Mouse (Mus musculus) lung, postnatal 0 days (tissue): ENCODE data around the gene Fam49a. TPM values are rescaled to one million over a fixed set of nuclear protein-coding genes. Genes with fewer than 3 reads are reported as not detected.

Experiments
- ATAC-seq: fragments of 200-750 bp; cut with Nextera tagmentation; 2 replicates; pipeline ENCODE4 v1.8.0; 2017; ENCODE audit warnings: moderate library complexity
- DNase-seq: peaks from one replicate; pipeline ENCODE4 v3.0.0-alpha.2; 2016; ENCODE audit warnings: low spot score
- H3K27ac ChIP-seq: fragments of 300-500 bp; sonication (generic); 2 replicates; pipeline ENCODE4 v1.5.1; 2014; ENCODE audit warnings: antibody characterized with exemption, mild to moderate bottlenecking, low read length, mixed read lengths
- H3K27me3 ChIP-seq: fragments of 300-500 bp; sonication (generic); replicated peaks from 2 replicates; pipeline ENCODE4 v1.6.1; 2014; ENCODE audit warnings: low read length, mixed read lengths; ENCODE audit not compliant: insufficient read depth
- H3K36me3 ChIP-seq: fragments of 300-500 bp; sonication (generic); 2 replicates; pipeline ENCODE4 v1.6.1; 2014; ENCODE audit warnings: low read length, mixed read lengths; ENCODE audit not compliant: insufficient read depth
- H3K4me1 ChIP-seq: fragments of 300-500 bp; sonication (generic); 2 replicates; pipeline ENCODE4 v1.6.1; 2014; ENCODE audit warnings: antibody characterized with exemption, low read depth, low read length, mixed read lengths; ENCODE audit not compliant: insufficient read depth
- H3K4me2 ChIP-seq: fragments of 300-500 bp; sonication (generic); replicated peaks from 2 replicates; pipeline ENCODE4 v1.6.1; 2014; ENCODE audit warnings: low read depth, mild to moderate bottlenecking, low read length, moderate library complexity, mixed read lengths
- H3K4me3 ChIP-seq: fragments of 300-500 bp; sonication (generic); 2 replicates; pipeline ENCODE4 v1.5.1; 2014; ENCODE audit warnings: low read depth, low read length
- H3K9ac ChIP-seq: fragments of 300-500 bp; sonication (generic); replicated peaks from 2 replicates; pipeline ENCODE4 v1.6.1; 2014; ENCODE audit warnings: low read depth, mild to moderate bottlenecking
- H3K9me3 ChIP-seq: fragments of 300-500 bp; sonication (generic); 2 replicates; pipeline ENCODE4 v1.6.1; 2016; ENCODE audit warnings: low read length, mixed read lengths
- CTCF ChIP-seq: IDR thresholded peaks from 2 replicates; pipeline ENCODE4 v1.5.1; 2016; ENCODE audit warnings: antibody characterized with exemption, mild to moderate bottlenecking
- EP300 ChIP-seq: IDR thresholded peaks from 2 replicates; pipeline ENCODE4 v1.6.1; 2016; ENCODE audit warnings: antibody characterized with exemption, mild to moderate bottlenecking, control low read depth
- WGBS: fragments of 180-500 bp; shearing (Covaris S2); extraction: QIAGEN DNeasy Blood & Tissue Kit; methylation state at CpG from one replicate; pipeline ENCODE4 v1.1.7; 2014; 5-methylcytosine and 5-hydroxymethylcytosine counted together
- polyA plus RNA-seq: library from polyadenylated mRNA; unstranded; fragments of >200 nt; fragmentation: Nextera tagmentation; extraction: Ambion mirVana; gene quantifications from 2 replicates; pipeline ENCODE4 v1.2.1, GENCODE M21; 2015

Gene Fam49a
- polyA plus RNA-seq, 1 experiment from 2014 or later: 16.7 TPM

GRCm38 (mm10) chr12:12334486-12334885 lies 72.5 kb downstream of the Fam49a start:
- H3K27ac ChIP-seq: peak overlapping the region; percentile 65
- TF ChIP-seq EP300: peak; percentile 81
- TF ChIP-seq CTCF: no peak
- ATAC-seq (peak; percentile 94), DNase-seq (peak; percentile 76)
- no peaks in the 10 kb centered on the region for H3K36me3 ChIP-seq
- no peak overlapping the region for H3K4me3 ChIP-seq
- no peak overlapping the region for H3K4me2 ChIP-seq
- H3K4me1 ChIP-seq: no peaks in the 10 kb centered on the region
- 61% methylated on average over 5 of the region's 5 CpGs for WGBS
- no peaks in the 10 kb centered on the region for H3K9me3 ChIP-seq
- no peaks in the 10 kb centered on the region for H3K27me3 ChIP-seq
- H3K9ac ChIP-seq: no peak overlapping the region

- H3K9ac ChIP-seq: no peak overlapping the region
- no peak for DNase-seq
- H3K4me3 ChIP-seq: no peak overlapping the region
- H3K27me3 ChIP-seq: no peaks in the 10 kb centered on the region
- no peaks in the 10 kb centered on the region for H3K36me3 ChIP-seq
- H3K4me2 ChIP-seq: no peak overlapping the region
- ATAC-seq: no peak
- no peaks in the 10 kb centered on the region for H3K9me3 ChIP-seq
- no peak overlapping the region for H3K27ac ChIP-seq
- TF ChIP-seq EP300: no peak
- no peak for TF ChIP-seq CTCF
- no peaks in the 10 kb centered on the region for H3K4me1 ChIP-seq
- WGBS: 87% methylated on average over 7 of the region's 7 CpGs
Measured at GRCm38 (mm10) chr12:12335566-12335965, 73.6 kb downstream of the Fam49a start.

DNA sequence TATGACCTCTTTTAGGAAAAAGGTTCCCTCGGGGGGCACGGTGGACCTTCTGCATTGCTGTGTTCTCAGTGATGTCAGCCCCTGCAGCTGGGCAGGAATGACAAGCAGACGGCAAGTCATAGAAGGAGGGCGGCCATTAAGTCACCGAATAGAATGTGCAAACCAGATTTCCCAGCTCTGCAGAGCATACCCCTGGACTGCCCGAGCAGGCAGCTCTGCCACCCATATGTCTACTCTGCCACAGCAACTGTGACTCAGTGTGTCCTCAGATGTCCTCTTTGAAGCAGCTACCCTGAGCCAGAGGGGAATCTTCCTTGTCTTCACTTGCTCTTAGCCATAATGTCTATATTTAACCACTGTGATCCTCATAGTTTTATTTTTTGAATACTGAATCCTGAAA lies 75.4 kb downstream of the Fam49a start:
- WGBS: 86% methylated on average over 6 of the region's 6 CpGs
- DNase-seq (no peak), ATAC-seq (no peak)
- Histone ChIP-seq H3K9me3 (no peaks in the 10 kb centered on the region), H3K4me3 (no peak overlapping the region), H3K27ac (no peak overlapping the region), H3K4me1 (no peaks in the 10 kb centered on the region), H3K27me3 (no peaks in the 10 kb centered on the region), H3K9ac (no peak overlapping the region), H3K4me2 (no peak overlapping the region), H3K36me3 (no peaks in the 10 kb centered on the region)
- TF ChIP-seq CTCF (no peak), EP300 (no peak)

GRCm38 (mm10) chr12:12343320-12343719 lies 81.4 kb downstream of the Fam49a start:
- ATAC-seq: no peak
- no peak for DNase-seq
- Histone ChIP-seq H3K4me3 (no peak overlapping the region), H3K4me2 (no peak overlapping the region), H3K27ac (no peak overlapping the region), H3K9me3 (no peaks in the 10 kb centered on the region), H3K27me3 (no peaks in the 10 kb centered on the region), H3K36me3 (no peaks in the 10 kb centered on the region), H3K9ac (no peak overlapping the region), H3K4me1 (no peaks in the 10 kb centered on the region)
- TF ChIP-seq CTCF: no peak
- no peak for TF ChIP-seq EP300
- WGBS: 98% methylated on average over 2 of the region's 2 CpGs

DNA sequence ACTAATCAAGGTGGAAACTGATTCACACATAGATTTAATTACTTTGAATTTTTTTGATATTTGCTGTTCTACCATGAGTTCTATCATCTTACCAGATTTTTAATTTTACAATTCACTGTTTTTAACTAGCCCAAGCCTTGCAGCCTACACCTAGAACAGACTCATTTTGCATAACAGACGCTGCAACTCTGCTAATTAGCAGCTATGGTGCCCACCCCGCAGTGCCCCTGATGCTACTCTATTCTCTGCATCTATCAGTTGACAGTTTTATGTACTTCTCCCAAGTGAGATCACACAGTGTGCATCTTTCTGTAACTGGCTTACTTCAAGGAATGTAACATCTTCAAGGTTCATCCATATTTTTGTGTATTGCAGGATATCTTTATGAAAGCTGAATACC lies 86.7 kb downstream of the Fam49a start:
- Histone ChIP-seq H3K27ac (no peak overlapping the region), H3K27me3 (no peaks in the 10 kb centered on the region), H3K36me3 (no peaks in the 10 kb centered on the region), H3K4me2 (no peak overlapping the region), H3K4me1 (no peaks in the 10 kb centered on the region), H3K9ac (no peak overlapping the region), H3K4me3 (no peak overlapping the region), H3K9me3 (no peaks in the 10 kb centered on the region)
- TF ChIP-seq CTCF: no peak
- TF ChIP-seq EP300: no peak
- ATAC-seq (no peak), DNase-seq (no peak)
- 92% methylated on average over 2 of the region's 2 CpGs for WGBS

DNA sequence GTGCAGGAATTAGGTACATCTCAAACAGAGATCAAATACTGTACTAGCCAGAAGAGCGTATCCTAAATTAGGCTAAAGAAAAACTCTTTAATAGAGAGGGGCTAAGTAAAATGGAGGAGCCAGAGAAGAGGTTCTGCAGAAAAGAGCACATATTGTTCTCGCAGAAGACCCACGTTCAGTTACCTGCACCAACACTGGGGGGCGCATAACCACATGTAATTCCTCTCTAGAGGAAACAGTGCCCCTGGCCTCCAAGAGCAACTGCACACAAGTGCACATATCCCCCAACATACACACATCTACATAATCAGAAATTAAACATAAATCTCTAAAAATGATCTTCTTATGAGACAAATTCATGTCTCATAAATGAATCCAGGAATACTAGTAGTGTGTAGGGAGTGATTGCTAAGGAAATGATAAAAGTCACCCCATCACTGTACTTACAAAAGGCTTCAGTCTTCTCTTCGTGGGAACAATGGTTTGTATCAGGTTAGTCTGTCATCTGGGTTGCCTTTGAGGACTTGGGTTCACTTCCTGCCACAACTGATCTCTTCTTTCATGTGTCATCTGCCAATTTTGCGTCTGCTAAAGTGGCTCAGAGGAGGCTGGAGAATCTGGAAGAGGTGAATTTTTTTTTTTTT lies 87.8 kb downstream of the Fam49a start:
- no peak overlapping the region for H3K27ac ChIP-seq
- no peak overlapping the region for H3K4me2 ChIP-seq
- no peak for DNase-seq
- WGBS: 75% methylated on average over 6 of the region's 6 CpGs
- H3K9me3 ChIP-seq: no peaks in the 10 kb centered on the region
- TF ChIP-seq EP300 (no peak), CTCF (peak; percentile 51)
- no peaks in the 10 kb centered on the region for H3K4me1 ChIP-seq
- H3K27me3 ChIP-seq: no peaks in the 10 kb centered on the region
- no peak for ATAC-seq
- no peak overlapping the region for H3K9ac ChIP-seq
- H3K4me3 ChIP-seq: no peak overlapping the region
- H3K36me3 ChIP-seq: no peaks in the 10 kb centered on the region
